Mouse (Mus musculus) hindbrain, embryonic 12.5 days (tissue): ENCODE measurements around the gene Dnase1l3. TPM values are rescaled to one million over a fixed set of nuclear protein-coding genes. Genes with fewer than 3 reads are reported as not detected.

Experiments
- ATAC-seq: fragments of 200-750 bp; cut with Nextera tagmentation; 2 replicates; pipeline ENCODE4 v1.8.0; 2017; ENCODE audit warnings: moderate TSS enrichment; ENCODE audit not compliant: low FRiP score
- H3K27ac ChIP-seq: fragments of 300-500 bp; sonication (generic); 2 replicates; pipeline ENCODE4 v1.5.1; 2016; ENCODE audit warnings: mild to moderate bottlenecking
- H3K27me3 ChIP-seq: fragments of 300-500 bp; sonication (generic); 2 replicates; pipeline ENCODE4 v1.6.1; 2016; ENCODE audit warnings: mild to moderate bottlenecking
- H3K36me3 ChIP-seq: fragments of 300-500 bp; sonication (generic); 2 replicates; pipeline ENCODE4 v1.6.1; 2016; ENCODE audit warnings: mild to moderate bottlenecking
- H3K4me1 ChIP-seq: fragments of 300-500 bp; sonication (generic); 2 replicates; pipeline ENCODE4 v1.6.1; 2016
- H3K4me2 ChIP-seq: fragments of 300-500 bp; sonication (generic); replicated peaks from 2 replicates; pipeline ENCODE4 v1.6.1; 2016; ENCODE audit warnings: mild to moderate bottlenecking
- H3K4me3 ChIP-seq: fragments of 300-500 bp; sonication (generic); 2 replicates; pipeline ENCODE4 v1.5.1; 2016; ENCODE audit warnings: mild to moderate bottlenecking
- H3K9ac ChIP-seq: fragments of 300-500 bp; sonication (generic); 2 replicates; pipeline ENCODE4 v1.6.1; 2016; ENCODE audit warnings: mild to moderate bottlenecking, moderate library complexity
- H3K9me3 ChIP-seq: fragments of 300-500 bp; sonication (generic); replicated peaks from 2 replicates; pipeline ENCODE4 v1.6.1; 2016; ENCODE audit warnings: mild to moderate bottlenecking
- WGBS: fragments of 180-500 bp; shearing (Covaris S2); methylation state at CpG from one replicate; pipeline ENCODE4 v1.1.7; 2016; 5-methylcytosine and 5-hydroxymethylcytosine counted together
- polyA plus RNA-seq: library from polyadenylated mRNA; unstranded; fragments of >200 nt; fragmentation: Nextera tagmentation; extraction: Ambion mirVana; gene quantifications from 2 replicates; pipeline ENCODE4 v1.2.1, GENCODE M21; 2016

Gene Dnase1l3
- polyA plus RNA-seq, 1 experiment from 2014 or later, result not detected

DNA sequence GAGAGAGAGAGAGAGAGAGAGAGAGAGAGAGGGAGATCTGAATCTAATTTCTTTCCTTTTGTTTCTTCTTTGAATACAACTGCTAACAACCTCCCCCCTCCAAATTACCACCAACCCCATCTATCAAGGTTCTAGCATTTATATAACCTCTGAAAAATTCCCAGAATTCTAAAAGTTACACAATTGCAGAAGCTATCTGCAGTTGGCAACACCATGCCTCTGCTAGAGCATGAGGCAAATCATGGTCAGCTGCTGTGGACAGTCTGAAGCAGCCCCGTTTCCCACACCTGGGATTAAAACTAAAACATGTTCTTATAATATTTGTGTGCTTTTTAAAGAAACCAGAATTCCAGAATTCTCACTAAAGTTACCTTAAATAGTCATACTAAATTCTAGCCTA, 35.4 kb upstream of the Dnase1l3 start:
- H3K4me2 ChIP-seq, result no peak overlapping the region
- no peaks in the 10 kb centered on the region for H3K9me3 ChIP-seq

DNA sequence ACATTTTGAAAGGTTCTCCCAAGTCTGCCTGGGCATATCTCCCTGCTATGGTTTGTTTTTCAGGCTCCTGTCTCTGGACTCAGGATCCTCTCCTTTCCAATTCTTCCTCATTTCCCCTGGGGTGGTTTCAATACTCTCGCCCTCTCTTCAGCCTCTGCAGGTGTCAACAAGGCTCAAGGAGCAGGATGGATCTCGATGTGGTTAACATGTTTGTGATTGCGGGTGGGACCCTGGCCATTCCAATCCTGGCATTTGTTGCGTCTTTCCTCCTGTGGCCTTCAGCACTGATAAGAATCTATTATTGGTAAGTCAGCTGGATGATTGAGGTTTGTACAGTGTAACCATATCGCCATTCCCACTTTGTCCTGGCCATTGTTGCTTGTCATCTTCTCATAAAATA, 33.7 kb upstream of the Dnase1l3 start:
- Histone ChIP-seq H3K9ac (no peak overlapping the region), H3K36me3 (no peaks in the 10 kb centered on the region), H3K27ac (no peak overlapping the region), H3K4me1 (no peaks in the 10 kb centered on the region), H3K4me2 (no peak overlapping the region), H3K9me3 (no peaks in the 10 kb centered on the region), H3K4me3 (no peak overlapping the region), H3K27me3 (no peaks in the 10 kb centered on the region)
- 90% methylated on average over 5 of the region's 5 CpGs for WGBS
- no peak for ATAC-seq

More for the DNA sequence above, 35.4 kb upstream of the Dnase1l3 start:
- no peak overlapping the region for H3K4me3 ChIP-seq
- H3K4me1 ChIP-seq, result no peaks in the 10 kb centered on the region
- H3K36me3 ChIP-seq, result no peaks in the 10 kb centered on the region
- H3K27me3 ChIP-seq, result no peaks in the 10 kb centered on the region
- H3K27ac ChIP-seq, result no peak overlapping the region
- WGBS, result 83% methylated on average over 1 of the region's 1 CpGs
- no peak for ATAC-seq
- H3K9ac ChIP-seq, result no peak overlapping the region

DNA sequence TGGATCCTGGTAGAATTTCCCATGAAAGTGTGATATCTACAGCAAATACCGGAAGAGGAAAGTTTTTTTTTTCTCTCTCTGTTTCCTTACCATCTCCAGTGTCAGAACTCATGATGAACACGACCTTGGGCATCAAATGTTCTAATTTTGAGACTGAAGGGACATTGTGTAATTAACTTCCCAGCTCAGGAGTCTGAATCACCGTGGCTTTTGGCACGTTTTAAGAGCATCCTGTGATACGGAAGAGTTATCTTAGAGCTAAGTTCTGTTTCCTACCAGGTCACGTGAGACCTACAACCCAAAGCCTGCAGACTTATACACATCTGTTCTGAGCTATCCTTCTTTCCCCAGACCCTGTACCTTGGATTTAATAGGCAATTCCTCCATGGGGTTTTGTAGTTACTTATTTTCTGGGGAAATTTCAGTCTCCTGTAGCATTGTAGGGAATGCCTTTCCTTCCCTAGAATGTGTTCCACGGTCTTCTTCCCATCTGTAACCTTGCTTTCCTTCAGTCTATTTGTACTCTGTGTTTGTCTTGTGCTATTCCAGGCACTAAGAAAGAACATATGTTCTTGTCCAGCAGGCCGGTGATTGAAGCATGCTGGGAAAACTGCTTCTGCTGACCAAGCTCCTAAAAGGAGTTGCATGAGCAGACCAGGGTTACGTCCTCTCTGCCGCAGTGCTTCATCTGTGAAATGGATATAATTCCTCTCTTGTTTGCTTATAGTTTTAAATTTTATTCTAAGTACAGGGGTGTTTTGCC, 32.6 kb upstream of the Dnase1l3 start:
- H3K27ac ChIP-seq, result no peak overlapping the region
- no peaks in the 10 kb centered on the region for H3K4me1 ChIP-seq
- 84% methylated on average over 10 of the region's 10 CpGs for WGBS
- H3K4me3 ChIP-seq, result no peak overlapping the region
- H3K9me3 ChIP-seq, result no peaks in the 10 kb centered on the region
- no peaks in the 10 kb centered on the region for H3K27me3 ChIP-seq
- H3K36me3 ChIP-seq, result no peaks in the 10 kb centered on the region
- no peak overlapping the region for H3K9ac ChIP-seq
- no peak for ATAC-seq
- no peak overlapping the region for H3K4me2 ChIP-seq

DNA sequence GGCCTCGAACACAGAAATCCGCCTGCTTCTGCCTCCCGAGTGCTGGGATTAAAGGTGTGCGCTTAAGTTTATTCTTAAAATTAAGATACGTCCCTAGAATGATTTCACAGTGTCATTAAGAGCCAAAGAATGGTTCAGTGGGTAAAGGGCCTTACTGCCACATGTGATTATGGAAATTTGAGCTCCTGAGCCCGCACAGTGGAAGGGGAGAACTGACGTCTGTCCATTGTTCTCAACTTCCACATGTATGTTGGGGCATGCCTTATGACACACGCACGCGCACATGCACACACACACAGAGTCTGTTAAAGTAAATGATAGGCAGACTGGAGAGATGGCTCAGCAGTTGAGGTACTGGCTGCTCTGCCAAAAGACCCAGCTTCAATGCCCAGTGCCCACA, 30.6 kb upstream of the Dnase1l3 start:
- Histone ChIP-seq H3K9ac (no peak overlapping the region), H3K27ac (no peak overlapping the region), H3K4me2 (no peak overlapping the region), H3K4me3 (no peak overlapping the region), H3K27me3 (no peaks in the 10 kb centered on the region), H3K4me1 (no peaks in the 10 kb centered on the region), H3K9me3 (no peaks in the 10 kb centered on the region), H3K36me3 (no peaks in the 10 kb centered on the region)
- no peak for ATAC-seq
- 90% methylated on average over 10 of the region's 10 CpGs for WGBS

DNA sequence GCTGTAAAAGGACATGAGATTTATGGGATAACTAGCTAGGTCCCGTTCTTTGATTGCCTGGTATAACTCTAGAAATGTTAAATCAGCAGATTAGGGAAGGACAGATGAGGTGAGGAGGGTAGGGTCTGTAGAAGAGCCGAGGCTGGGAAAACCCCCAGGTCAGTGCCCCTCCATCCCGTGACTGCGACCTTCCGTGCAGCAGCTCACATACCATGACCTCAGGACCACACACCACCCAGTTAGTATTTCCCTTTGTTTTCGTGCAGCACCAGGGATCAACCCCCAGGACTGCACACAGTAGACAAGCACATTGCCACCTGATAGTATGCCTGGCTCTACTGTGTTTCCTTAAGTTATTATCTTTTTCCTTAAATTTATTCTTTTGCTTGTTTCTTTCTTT, 30.1 kb upstream of the Dnase1l3 start:
- ATAC-seq, result no peak
- H3K4me2 ChIP-seq, result no peak overlapping the region
- 41% methylated on average over 6 of the region's 6 CpGs for WGBS

DNA sequence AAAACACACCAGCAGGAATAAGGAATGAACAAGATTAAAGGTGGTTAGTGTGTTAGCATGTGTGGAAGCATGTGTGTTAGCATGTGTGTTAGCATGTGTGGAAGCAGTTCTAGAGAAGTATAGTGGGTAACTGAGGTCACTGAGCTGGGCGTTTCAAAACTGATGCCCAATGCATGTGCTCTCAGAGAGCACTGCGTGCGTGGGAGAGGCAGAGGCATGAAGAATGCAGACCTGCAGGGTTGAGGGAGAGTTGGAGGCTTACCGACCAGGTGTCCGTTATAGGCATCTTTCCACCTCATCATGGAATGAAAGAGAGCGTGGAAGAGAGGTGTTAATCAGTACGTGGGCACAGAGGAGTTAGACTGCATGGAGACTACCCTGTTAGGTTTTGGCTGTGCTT, 26.2 kb upstream of the Dnase1l3 start:
- WGBS, result 89% methylated on average over 7 of the region's 7 CpGs
- Histone ChIP-seq H3K4me3 (no peak overlapping the region), H3K4me2 (no peak overlapping the region), H3K27ac (no peak overlapping the region), H3K9ac (no peak overlapping the region), H3K4me1 (no peaks in the 10 kb centered on the region), H3K36me3 (no peaks in the 10 kb centered on the region), H3K27me3 (no peaks in the 10 kb centered on the region), H3K9me3 (no peaks in the 10 kb centered on the region)
- ATAC-seq, result no peak

More for the DNA sequence above, 30.1 kb upstream of the Dnase1l3 start:
- Histone ChIP-seq H3K9me3 (no peaks in the 10 kb centered on the region), H3K27me3 (no peaks in the 10 kb centered on the region), H3K27ac (no peak overlapping the region), H3K36me3 (no peaks in the 10 kb centered on the region), H3K9ac (no peak overlapping the region), H3K4me3 (no peak overlapping the region), H3K4me1 (no peaks in the 10 kb centered on the region)

DNA sequence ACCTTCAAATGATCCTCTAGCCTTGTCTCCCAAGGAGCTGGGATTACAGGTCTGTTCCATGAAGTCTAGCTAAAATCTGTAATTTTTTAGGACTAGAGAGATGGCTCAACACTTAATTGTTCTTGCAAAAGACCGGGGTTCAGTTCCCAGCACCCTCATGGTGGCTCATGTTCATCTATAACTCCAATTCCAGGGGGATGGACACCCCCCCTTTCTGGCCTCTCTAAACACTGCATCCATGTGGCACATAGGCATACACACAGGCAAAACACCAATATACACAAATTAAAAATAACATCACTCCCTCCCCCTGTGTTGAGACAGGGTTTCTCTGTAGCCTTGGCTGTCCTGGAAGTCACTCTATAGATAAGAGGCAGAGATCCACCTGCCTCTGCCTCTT, 25.6 kb upstream of the Dnase1l3 start:
- Histone ChIP-seq H3K27ac (no peak overlapping the region), H3K4me3 (no peak overlapping the region), H3K9ac (no peak overlapping the region), H3K9me3 (no peaks in the 10 kb centered on the region), H3K27me3 (no peaks in the 10 kb centered on the region), H3K4me1 (no peaks in the 10 kb centered on the region), H3K36me3 (no peaks in the 10 kb centered on the region), H3K4me2 (no peak overlapping the region)
- 100% methylated on average over 1 of the region's 1 CpGs for WGBS
- no peak for ATAC-seq

DNA sequence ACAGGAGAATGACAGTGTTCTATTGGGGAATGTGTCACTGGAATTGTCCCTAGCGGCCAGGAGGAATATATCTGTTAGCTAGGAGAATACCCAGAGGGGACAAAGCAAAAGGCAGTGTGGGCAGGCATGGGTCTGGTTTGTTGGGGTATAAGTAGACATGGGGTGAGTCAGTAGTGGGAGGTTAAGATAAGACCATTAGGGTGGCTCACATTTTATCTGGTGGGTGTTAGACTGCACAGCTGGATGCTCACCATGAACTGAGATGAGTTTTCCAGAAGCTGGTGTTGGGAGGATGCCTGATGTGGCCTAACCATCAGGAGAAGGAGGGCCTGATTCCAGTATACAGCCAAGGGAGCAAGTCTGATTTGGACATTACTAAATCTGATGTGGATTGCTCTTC, 22.6 kb upstream of the Dnase1l3 start:
- H3K36me3 ChIP-seq, result no peaks in the 10 kb centered on the region
- no peak overlapping the region for H3K4me3 ChIP-seq
- no peaks in the 10 kb centered on the region for H3K27me3 ChIP-seq
- no peaks in the 10 kb centered on the region for H3K9me3 ChIP-seq
- H3K4me2 ChIP-seq, result no peak overlapping the region
- ATAC-seq, result no peak
- H3K9ac ChIP-seq, result no peak overlapping the region
- WGBS, result 79% methylated on average over 1 of the region's 1 CpGs
- H3K27ac ChIP-seq, result no peak overlapping the region
- H3K4me1 ChIP-seq, result no peaks in the 10 kb centered on the region

DNA sequence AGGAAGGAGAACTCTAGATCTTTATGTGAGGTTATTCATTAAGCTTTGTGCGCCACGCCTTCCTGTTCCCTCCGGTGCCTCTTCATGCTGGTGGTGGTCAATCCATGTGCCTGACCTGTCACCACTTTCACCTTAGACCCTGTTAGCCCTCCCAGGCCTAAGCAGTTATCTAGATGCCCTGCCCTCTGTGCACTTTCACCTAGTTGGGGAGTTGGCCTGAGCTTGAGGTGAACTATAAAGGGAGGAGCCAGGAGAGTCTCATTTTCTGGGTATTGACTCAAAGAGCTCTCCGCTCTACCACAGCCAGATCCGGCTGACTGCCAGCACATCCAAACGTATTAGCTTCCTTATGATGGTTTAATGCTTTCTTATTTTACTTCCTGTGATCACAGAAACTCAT, 21.9 kb upstream of the Dnase1l3 start:
- ATAC-seq, result no peak
- Histone ChIP-seq H3K27ac (no peak overlapping the region), H3K4me1 (no peaks in the 10 kb centered on the region), H3K27me3 (no peaks in the 10 kb centered on the region), H3K4me3 (no peak overlapping the region), H3K9ac (no peak overlapping the region), H3K36me3 (no peaks in the 10 kb centered on the region), H3K9me3 (no peaks in the 10 kb centered on the region), H3K4me2 (no peak overlapping the region)
- WGBS, result 87% methylated on average over 6 of the region's 6 CpGs

DNA sequence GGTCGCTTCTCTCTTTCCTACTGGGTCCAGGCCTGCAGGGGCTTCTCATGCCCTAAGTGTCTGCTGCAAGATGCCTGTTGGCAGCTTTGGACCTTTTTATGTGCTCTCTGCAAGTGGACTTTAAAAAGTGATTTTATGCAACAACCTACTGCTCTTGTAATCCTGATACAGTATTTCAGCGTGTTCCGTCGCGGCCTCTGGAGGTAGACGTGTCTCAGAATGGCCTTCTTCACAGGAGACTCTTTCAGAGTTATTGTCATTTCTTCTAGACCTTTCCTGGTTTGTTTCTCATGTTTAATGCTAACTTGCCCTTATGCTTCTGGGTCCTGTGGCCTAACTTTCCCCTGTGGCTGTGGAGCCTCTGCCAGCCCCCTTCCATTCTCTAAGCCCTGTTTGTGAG, 21.4 kb upstream of the Dnase1l3 start:
- H3K4me2 ChIP-seq, result no peak overlapping the region
- no peaks in the 10 kb centered on the region for H3K27me3 ChIP-seq
- no peak for ATAC-seq
- no peaks in the 10 kb centered on the region for H3K4me1 ChIP-seq
- no peaks in the 10 kb centered on the region for H3K9me3 ChIP-seq
- H3K36me3 ChIP-seq, result no peaks in the 10 kb centered on the region
- no peak overlapping the region for H3K9ac ChIP-seq
- WGBS, result 94% methylated on average over 6 of the region's 6 CpGs
- H3K4me3 ChIP-seq, result no peak overlapping the region
- no peak overlapping the region for H3K27ac ChIP-seq

DNA sequence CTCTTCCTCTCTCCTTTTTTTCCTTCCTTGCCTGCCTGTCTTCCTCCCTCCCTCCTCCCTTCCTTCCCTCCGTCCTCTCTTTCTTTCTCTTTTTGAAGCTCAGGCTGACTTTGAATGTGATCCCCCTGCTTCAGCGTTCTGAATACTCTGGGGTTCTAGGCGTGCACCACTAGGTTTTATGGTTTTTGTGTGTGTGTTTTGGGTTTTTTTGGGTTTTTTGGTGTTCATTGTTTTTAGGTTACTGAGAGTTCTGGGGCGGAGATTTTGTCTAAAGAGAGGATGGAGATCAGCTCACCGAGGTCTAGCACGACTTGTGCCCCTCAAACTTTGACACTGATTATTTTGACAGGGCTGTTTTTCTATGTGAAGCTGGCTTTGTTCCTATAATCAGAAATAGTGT, 17.6 kb upstream of the Dnase1l3 start:
- Histone ChIP-seq H3K9me3 (no peaks in the 10 kb centered on the region), H3K27ac (no peak overlapping the region), H3K4me3 (no peak overlapping the region), H3K27me3 (no peaks in the 10 kb centered on the region), H3K4me2 (no peak overlapping the region), H3K9ac (no peak overlapping the region), H3K36me3 (no peaks in the 10 kb centered on the region), H3K4me1 (no peaks in the 10 kb centered on the region)
- 83% methylated on average over 6 of the region's 6 CpGs for WGBS
- ATAC-seq, result no peak

DNA sequence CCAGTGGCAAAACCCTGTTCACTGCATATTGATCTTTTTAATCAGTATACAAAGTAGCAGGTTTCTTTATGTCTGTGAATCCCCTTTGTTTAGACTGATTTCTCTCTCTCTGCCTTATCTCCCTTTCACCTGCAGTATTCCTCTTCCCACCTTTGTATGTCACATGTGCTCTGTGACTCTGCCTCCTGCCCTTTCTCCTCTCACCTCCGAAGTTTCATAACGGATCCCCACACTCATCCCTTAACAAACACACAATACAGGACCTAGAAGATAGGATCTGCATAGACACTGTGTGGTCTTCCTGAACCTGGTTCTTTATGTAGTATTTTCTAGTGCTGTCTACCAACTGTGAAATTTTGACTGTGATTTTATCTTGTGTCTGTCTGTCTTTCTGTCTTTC, 16.9 kb upstream of the Dnase1l3 start:
- Histone ChIP-seq H3K4me3 (no peak overlapping the region), H3K36me3 (no peaks in the 10 kb centered on the region)

DNA sequence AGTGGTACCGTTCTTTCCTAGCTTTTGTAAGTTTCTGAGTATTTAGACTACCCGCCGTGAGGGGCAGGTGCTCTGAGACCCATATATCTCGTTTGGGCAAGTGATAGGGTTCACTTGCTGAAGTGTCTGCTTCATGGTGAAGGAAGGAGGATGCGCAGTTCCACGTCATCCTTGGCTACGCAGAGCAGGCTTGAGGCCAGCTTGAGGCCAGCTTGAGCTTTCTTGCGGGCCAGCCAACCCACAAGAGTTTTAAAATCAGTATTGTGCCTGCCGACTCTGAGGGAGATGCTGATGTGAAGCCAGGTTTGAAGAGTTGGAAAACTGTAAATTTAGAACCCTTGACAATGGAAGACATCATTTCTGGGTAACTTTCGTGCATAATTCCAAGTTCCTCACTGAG, 13.6 kb upstream of the Dnase1l3 start:
- Histone ChIP-seq H3K27ac (no peak overlapping the region), H3K4me3 (no peak overlapping the region), H3K9me3 (no peaks in the 10 kb centered on the region), H3K27me3 (no peaks in the 10 kb centered on the region), H3K4me1 (peaks cover 10% of the 10 kb centered on the region), H3K4me2 (no peak overlapping the region), H3K36me3 (no peaks in the 10 kb centered on the region), H3K9ac (no peak overlapping the region)
- WGBS, result 89% methylated on average over 10 of the region's 10 CpGs
- ATAC-seq, result no peak

More for the DNA sequence above, 16.9 kb upstream of the Dnase1l3 start:
- no peak overlapping the region for H3K4me2 ChIP-seq
- H3K9ac ChIP-seq, result no peak overlapping the region
- ATAC-seq, result no peak
- H3K4me1 ChIP-seq, result no peaks in the 10 kb centered on the region
- no peaks in the 10 kb centered on the region for H3K9me3 ChIP-seq
- WGBS, result 84% methylated on average over 2 of the region's 2 CpGs
- H3K27ac ChIP-seq, result no peak overlapping the region
- H3K27me3 ChIP-seq, result no peaks in the 10 kb centered on the region
